Mouse (Mus musculus): ENCODE measurements at regions not wholly inside any gene's neighbourhood (a gene's known extent, or its start where the extent isn't known, plus 50 kb on each side); places are given as distances from the start of the nearest gene placed in this dataset.

DNA sequence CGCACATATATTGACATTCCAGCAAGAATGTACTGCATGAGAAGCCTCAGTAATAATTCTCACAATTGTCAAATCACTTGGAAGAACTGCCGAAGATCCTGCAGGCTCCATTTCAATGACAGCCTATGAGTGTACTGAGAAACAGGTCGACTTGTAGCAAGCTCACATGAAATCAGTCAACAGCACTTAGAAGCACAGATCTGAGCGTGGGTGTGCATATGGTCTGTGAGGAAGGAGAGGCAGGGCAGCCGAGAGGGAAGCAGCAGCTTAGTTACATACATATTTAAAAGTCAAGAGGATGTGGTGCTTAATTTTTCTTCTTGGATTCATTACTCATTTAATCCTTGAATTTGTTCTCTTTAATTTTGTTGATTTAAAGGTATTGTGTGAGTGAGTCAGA lies 967.4 kb upstream of the Epha7 start:
- no peak for DNase-seq (ENCODE audit: low read depth, low spot score)

DNA sequence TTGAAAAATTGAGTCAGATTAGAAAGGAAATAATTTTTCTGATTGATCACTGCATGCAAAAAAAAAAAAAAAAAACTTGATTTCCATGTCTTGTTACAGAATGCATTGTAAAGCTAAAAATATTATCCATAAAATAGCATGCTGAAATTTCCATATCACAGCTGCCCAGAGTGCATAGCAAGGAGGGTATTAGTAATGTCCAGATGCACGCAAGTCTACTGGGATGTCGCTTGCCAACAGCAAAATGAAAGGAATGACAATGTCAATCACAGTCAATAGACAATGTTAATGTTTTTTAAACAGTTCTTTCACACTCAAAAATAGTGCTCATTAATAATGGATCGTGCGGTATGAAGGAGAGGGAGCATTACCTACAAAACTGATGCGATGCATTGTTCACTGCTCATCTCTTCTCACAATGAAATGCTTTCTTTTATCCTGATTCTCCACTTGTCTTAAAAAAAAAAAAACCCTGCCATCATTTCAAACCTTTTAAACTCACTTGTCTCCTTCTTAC lies 966.8 kb upstream of the Epha7 start:
- no peak for DNase-seq (ENCODE audit: low read depth, low spot score)

DNA sequence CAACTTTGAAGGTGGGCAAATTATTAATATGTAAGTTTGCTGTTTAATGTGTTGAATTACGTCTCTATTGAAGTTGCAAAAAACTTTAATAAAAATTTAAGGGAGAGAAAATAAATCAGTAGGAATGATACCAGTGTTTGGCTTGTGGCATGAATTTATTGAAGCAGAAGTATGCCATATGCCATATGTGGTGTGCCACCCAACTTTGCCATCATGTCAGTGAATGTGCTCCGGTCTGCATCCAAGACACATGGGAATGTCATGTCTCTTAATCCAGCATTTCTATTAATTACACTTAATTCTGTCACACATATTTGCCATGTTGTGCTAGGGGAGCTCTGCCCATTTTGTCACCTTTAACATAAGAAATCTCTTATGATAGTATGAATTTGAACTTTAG lies 956.8 kb upstream of the Epha7 start:
- no peak for DNase-seq (ENCODE audit: low read depth, low spot score)

DNA sequence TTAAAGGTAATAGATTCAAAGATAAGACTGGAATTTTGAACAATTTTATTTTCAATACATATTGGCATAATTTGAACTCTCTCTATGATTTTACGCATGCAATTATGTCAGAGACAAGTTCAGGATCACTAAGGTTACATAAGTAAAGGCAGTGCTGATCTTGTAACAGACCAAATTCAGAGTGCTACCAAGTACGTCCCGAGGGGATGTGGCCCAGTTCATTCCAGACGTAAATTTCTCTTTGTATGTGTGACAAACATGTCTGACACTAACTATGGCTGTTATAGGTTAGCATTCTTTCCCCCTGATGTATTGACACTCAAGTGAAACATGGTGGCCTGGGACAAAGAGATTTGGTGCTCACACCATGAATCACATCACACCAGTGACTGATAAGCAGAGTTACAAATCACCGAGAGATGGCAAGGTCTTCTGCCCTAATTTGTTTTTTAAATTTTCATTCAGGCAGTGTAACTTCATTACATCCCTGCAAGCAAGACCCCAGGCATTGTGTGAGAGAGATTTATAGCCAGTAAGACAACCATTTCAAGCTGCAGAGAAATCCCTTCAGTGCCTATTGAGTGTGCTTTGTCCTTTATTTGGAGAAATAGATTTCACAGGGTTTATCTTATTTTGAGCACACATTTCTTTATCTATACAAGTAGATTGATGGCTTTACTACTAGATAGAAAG lies 925.5 kb upstream of the Epha7 start:
- DNase-seq (ENCODE audit: low read depth, low spot score), result no peak

DNA sequence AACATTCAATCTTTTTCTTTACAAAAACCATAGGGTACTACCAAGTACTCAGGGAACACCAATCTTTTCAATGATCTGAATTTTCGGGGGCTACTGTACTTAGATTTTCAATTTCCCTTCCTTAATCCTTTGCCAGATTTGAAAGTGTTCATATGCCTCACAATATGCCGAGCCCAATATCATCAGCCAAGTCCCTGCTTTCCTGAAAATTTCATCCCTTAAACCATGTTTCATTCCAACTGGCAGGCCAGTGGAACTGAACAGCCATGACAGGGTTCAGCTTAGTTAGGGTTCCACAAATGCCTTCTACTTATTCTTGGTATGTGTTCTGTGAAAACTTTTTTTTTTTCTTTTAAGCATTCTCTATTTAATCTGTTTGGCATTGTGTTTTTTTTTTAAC lies 916.5 kb upstream of the Epha7 start:
- DNase-seq (ENCODE audit: low read depth, low spot score), result peak; percentile 8

DNA sequence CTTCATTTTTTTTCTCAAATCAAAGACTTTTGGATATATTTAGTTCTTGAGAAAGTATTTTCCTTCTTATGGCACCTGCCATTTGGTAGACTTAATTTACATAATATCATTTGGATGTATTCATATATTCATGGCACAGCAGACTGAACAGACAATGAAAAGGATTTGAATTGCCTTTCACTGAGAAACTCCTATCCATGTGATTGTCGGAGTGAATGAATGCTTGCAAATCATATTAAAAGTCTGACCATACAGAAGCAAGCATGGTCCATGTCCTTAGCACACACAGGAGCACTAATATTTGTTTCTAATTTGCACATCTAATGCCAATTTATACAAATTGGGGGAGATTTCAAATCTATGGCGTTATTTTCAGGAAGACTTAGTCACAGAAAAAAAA lies 867.6 kb upstream of the Epha7 start:
- DNase-seq (ENCODE audit: low read depth, low spot score), result peak; percentile 14

DNA sequence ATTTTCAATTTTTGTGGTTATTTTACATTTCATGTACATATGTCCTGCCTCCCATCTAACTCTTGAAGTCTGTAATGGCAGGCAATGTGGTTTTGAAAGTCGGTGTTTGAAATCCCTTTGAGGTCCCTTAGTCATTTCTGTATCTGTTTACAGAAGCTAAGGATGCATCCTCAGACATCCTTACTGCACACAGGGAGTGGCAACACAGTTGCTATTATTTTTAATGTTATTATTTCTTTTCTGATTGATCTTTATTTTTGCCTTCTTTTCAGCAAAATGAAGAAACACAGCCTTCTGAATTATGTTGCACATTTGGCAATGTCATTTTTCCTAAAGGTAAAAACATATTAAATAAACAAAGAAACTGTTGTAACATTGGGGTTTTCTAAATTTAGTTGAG lies 867.2 kb upstream of the Epha7 start:
- DNase-seq (ENCODE audit: low read depth, low spot score), result peak; percentile 14

DNA sequence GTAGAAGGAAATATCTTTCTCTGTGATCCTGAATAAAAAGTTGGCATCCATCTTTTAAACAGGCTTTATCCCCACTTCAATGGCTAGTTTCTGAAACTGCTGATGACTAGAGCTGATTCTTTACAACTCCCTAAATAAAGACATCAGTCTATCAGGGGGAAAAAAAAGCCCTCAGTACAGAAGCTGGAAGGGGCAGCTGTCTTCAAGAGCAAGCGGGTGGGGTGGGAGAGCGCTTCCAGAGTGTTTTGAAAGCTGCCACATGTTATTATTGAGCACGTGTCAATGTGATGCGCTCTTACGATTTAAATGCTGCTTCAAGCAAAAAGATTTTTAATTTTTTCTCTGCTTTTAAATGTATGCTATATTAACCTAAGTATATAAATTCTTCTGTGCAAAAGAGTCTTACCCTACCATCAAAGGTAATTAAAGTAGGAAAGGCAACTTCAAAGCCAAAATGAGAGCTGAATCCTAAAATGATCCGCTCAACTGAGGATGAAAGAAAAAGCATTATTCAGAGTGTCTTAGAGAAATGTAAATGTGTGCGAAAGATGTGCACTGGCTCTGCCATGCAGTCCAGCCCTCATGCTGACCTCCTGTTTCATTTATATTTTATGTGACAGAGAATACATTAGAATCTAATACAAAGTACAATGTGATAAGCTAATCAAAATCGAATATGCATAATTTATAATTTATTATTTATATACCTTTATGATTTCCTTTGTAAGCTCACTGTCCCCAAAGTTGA lies 862.8 kb upstream of the Epha7 start:
- DNase-seq (ENCODE audit: low read depth, low spot score), result peak; percentile 12

DNA sequence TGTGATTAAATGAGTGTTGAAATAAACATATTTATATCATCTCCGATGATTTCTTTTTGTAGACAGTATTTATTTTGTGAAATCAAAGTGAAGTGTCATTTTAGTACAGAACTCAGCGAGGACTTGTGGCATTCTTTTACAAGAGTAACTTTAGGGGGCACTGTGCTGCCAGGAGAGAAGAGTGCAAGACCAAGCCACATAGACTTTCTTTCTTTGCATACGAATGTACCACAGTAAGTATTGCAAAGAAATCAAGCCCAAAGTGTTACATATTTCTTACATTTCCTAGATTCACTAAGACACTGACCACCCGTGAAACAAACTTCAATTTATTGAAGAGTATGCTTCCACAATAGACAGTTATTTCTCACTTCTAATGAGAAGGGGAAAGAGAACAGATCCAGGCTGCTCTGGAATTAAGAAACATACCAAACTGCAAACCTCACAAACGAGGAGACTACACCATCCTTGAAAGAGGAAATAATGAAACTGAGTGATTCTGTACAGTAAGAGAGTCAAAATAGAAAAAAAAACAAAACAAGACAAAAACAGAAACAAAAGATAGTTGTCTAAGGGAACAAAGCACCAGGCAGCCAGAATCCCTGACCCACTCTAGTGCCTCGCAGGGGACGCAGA lies 847.8 kb upstream of the Epha7 start:
- DNase-seq (ENCODE audit: low read depth, low spot score), result no peak

DNA sequence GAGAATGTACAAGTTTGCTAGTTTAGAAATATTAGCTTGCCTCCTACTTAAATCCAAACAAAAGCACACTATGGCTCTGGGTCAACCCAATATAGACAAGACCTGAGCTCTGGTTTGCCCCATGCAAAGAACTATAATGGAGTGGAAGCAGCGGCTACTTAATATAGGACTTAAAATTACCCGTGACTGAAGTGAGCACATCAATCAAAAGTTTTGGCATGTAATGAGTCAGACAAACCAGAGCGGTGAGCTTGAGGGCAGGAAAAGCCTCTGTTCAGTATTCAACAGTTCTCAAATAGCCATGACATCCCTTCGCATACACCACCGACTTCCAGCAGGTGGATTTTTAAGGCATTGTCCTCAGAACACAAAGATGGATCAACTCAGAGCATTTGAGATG lies 842.4 kb upstream of the Epha7 start:
- no peak for DNase-seq (ENCODE audit: low read depth, low spot score)

DNA sequence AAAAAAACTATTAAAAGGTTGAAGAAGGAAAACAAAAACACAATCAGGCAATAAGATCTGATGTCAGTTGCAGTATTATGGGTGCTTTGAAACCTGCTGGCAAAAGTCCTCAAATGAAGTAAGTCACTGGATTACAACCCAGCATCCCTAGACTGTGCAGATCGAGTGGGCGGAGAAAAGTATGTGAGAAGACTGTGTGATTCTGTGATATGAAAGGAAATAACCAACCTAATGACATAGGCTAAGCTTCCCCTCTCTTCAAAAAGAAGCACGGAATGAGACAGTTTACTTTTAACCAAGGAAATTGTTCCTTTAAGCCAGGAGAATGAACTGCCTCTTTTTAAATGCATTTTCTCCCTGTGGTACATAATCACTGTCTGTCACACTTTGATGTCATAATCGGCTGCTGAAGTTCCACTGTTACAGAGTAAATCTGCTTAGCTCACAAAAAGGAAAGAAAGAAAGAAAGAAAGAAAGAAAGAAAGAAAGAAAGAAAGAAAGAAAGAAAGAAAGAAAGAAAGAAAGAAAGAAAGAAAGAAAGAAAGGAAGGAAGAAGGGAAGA lies 833.6 kb upstream of the Epha7 start:
- DNase-seq (ENCODE audit: low read depth, low spot score), result no peak

DNA sequence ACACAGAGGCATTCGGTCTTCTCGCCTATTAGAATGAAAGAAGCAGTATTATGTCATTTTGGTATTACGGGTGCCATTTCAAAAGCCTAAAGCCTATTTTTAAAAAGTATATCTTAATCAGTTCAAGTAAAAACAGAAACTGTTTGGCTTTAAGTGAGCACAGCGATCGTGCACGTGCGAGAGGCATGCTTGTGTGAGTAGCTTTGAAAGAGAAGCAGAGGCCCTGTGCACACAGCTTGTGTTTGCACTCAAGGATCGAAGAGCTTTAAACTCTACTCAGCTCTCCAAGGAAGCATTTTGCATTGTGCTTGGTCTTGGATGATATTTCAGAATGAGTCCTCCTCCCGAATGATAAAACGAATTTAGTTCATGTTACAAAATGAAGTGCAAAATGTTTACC lies 833.1 kb upstream of the Epha7 start:
- no peak for DNase-seq (ENCODE audit: low read depth, low spot score)

DNA sequence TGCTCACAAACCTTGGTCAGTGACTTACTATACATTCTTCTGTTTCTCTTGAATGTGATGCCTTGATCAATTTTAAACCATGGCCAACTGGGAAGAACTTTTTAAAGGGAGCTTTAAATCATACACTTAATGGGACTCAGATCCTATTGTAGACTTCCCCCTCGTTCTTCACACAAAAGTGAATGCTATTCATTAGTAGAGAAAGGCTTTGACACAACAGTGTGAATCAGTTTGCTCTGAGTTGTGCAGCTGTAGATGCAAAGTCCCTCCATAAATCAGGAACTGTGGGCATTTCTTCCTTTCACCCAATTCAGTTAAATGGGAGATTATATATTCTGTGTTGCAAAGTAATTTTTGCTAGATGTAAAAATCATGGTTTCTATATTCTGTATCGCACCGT lies 831.6 kb upstream of the Epha7 start:
- DNase-seq (ENCODE audit: low read depth, low spot score), result no peak

DNA sequence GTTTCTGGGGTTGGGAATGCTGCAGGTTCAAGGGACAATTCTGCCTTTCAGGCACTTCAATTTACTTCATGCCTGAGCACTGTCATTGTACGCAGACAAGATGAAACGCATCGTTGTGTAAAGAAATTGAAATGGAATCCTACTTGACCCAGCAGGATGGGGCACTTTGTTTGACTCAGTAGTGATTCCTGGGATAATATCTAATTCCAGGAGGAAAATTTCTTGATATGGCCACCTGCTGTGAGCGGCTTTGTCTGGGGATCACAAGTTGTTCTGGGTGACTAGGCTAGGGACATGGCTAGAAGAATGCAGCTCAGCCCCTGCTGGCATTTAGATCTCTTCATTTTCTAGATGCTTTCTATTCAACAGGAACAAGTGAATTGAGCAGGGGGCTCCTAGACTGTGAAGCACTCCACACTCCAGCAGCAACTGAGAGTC lies 824.9 kb upstream of the Epha7 start:
- no peak for DNase-seq (ENCODE audit: low read depth, low spot score)

DNA sequence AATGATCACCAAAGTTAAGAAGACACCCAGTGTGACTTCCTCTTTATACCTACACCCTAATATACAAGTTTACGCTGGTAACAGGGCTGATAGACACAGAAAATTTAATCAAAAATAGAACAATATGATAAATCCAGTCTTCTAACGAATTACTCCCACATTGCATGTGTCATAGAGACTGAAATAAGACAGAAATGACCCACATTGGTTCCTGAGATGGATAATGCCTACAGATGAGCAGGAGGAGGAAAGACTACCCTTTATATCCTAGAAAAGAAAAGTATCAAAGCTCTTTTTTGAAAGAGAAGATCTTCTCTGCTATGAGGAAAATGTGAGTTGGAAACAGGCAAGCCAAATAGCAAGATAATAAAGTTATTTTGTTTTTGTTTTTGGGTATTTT lies 818.5 kb upstream of the Epha7 start:
- no peak for DNase-seq (ENCODE audit: low read depth, low spot score)

DNA sequence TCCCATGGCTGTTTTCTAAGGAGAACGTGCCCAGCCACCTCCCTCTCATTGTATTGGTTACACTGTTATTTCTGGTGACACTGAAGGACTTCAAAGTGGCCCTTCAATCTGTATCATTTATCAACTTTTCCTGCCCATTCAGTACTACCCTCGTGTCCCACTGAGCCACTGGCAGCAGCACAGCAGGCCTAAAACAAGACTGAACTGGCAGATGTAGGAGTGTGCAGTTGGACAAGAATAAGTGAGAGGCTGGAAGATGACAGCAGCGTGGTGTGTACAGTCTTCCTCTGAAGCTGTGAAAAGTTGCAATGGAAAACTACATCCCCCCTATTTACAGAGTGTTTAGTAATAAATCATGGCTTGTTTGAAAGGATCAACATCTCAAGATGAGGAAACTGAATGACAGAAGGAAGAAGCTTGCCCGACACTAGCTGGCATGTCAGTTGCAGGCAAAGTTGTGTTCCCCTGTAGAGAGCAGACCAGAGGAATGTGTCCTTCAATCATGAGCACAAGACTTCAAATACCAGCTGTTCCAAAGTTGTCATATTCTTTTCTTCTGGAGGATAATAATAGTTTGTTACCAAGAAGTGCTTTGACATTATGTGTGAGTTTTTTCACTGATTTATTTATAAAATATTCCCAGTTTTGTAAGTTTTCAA lies 811.0 kb upstream of the Epha7 start:
- DNase-seq (ENCODE audit: low read depth, low spot score), result no peak
